ENCODE assay signal across 9 mouse cellular contexts in the genomic region with DNA sequence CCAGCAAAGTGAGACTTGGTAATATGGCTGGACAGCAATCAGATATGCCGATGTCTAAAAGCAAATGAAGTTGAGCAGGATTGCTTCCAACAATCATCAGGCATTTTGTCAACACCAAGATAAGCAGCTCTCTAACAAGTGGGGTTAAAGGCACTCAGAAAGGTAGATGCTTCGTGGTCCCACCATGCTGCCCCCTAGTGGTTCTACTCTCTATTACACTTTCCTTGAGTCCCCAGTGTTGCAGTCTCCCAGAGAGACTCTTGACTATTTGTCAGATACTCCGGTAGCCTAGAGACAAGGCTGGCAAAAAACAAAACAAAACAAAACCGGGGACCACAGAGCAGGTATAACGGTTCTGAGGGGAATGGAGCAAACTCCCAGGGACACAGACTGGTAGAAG. TPM values are rescaled to one million over a fixed set of nuclear protein-coding genes. Genes with fewer than 3 reads are reported as not detected.
DNase-seq lines count a peak whose midpoint lies in the region; ATAC-seq and TF ChIP-seq lines count a peak whose summit lies in the region.
"Had no signal": no experiment of that assay in that cellular context is flagged by ENCODE, and none has a peak within 500 bp of the region (broad histone marks: within the 10 kb centered on the region; RNA-seq: fewer than 3 reads in every experiment).

No protein-coding gene starts in this region.

- TF ChIP-seq POLR2A in MEL (IDR thresholded peaks at IDR 0.05; ENCODE audit: control insufficient read depth in 1 of 2, insufficient read depth in 1 of 2, low read depth in 1 of 2, low read length in 2 of 2, poor library complexity in 1 of 2): no peak

- no peak for TF ChIP-seq EP300 in MEL (IDR thresholded peaks at IDR 0.05; ENCODE audit: low read depth in 1 of 2, low read length in 2 of 2)

- H3K36me3 ChIP-seq in intestine, postnatal 0 days (ENCODE audit: control insufficient read depth, insufficient read depth): no peaks in the 10 kb centered on the region
- H3K36me3 ChIP-seq in intestine, embryonic 15.5 days: no peaks in the 10 kb centered on the region
- H3K36me3 ChIP-seq in MEL (ENCODE audit: control insufficient read depth in 1 of 2, insufficient read depth in 2 of 2, low read length in 2 of 2): peaks cover 0 to 2% of the 10 kb centered on the region in 2 experiments; a peak in 1 of 4 replicates
- H3K36me3 ChIP-seq in midbrain, embryonic 10.5 days: no peaks in the 10 kb centered on the region
- no peaks in the 10 kb centered on the region for H3K36me3 ChIP-seq in hindbrain, embryonic 12.5 days
- H3K36me3 ChIP-seq: embryonic facial prominence, embryonic 12.5 days had no signal

- H3K9me3 ChIP-seq in intestine, postnatal 0 days (ENCODE audit: control insufficient read depth): no peaks in the 10 kb centered on the region
- no peaks in the 10 kb centered on the region for H3K9me3 ChIP-seq in intestine, embryonic 15.5 days
- no peaks in the 10 kb centered on the region for H3K9me3 ChIP-seq in MEL (replicated peaks; ENCODE audit: insufficient read depth, low read length)
- 0 out of 2 replicates have a peak, but pooled peaks cover 2% of the 10 kb centered on the region for H3K9me3 ChIP-seq in midbrain, embryonic 10.5 days (replicated peaks)
- no peaks in the 10 kb centered on the region for H3K9me3 ChIP-seq in hindbrain, embryonic 12.5 days (replicated peaks)
- H3K9me3 ChIP-seq: embryonic facial prominence, embryonic 12.5 days had no signal

- no peak overlapping the region for H3K4me3 ChIP-seq in intestine, postnatal 0 days (ENCODE audit: low read depth, low read length)
- no peak overlapping the region for H3K4me3 ChIP-seq in intestine, embryonic 15.5 days (replicated peaks)
- no peak overlapping the region for H3K4me3 ChIP-seq in MEL (ENCODE audit: control insufficient read depth in 1 of 2, insufficient read depth in 1 of 2, low read depth in 2 of 2, low read length in 2 of 2)
- H3K4me3 ChIP-seq in midbrain, embryonic 10.5 days: no peak overlapping the region
- no peak overlapping the region for H3K4me3 ChIP-seq in hindbrain, embryonic 12.5 days
- H3K4me3 ChIP-seq: embryonic facial prominence, embryonic 12.5 days had no signal

- WGBS in intestine, postnatal 0 days: 57% methylated on average over 5 of the region's 5 CpGs
- WGBS in intestine, embryonic 15.5 days: 57% methylated on average over 5 of the region's 5 CpGs
- 58% methylated on average over 5 of the region's 5 CpGs for WGBS in midbrain, embryonic 10.5 days
- 52% methylated on average over 5 of the region's 5 CpGs for WGBS in hindbrain, embryonic 12.5 days

- H3K4me2 ChIP-seq in intestine, postnatal 0 days (replicated peaks; ENCODE audit: low read depth): no peak overlapping the region
- no peak overlapping the region for H3K4me2 ChIP-seq in intestine, embryonic 15.5 days (replicated peaks)
- H3K4me2 ChIP-seq in hindbrain, embryonic 12.5 days (replicated peaks): no peak overlapping the region
- H3K4me2 ChIP-seq: embryonic facial prominence, embryonic 12.5 days had no signal

- H3K4me1 ChIP-seq in intestine, postnatal 0 days (replicated peaks; ENCODE audit: control insufficient read depth, insufficient read depth, low read length): no peaks in the 10 kb centered on the region
- no peaks in the 10 kb centered on the region for H3K4me1 ChIP-seq in intestine, embryonic 15.5 days (replicated peaks)
- H3K4me1 ChIP-seq in MEL (ENCODE audit: control insufficient read depth in 1 of 2, insufficient read depth in 2 of 2, low read length in 2 of 2): peaks cover 0 to 2% of the 10 kb centered on the region in 2 experiments; a peak in 1 of 4 replicates
- H3K4me1 ChIP-seq in midbrain, embryonic 10.5 days: no peaks in the 10 kb centered on the region
- no peaks in the 10 kb centered on the region for H3K4me1 ChIP-seq in hindbrain, embryonic 12.5 days
- H3K4me1 ChIP-seq: embryonic facial prominence, embryonic 12.5 days had no signal

- no peaks in the 10 kb centered on the region for H3K79me2 ChIP-seq in MEL (ENCODE audit: control insufficient read depth, insufficient read depth, low read length, poor library complexity)

- H3K27ac ChIP-seq in intestine, postnatal 0 days (ENCODE audit: low read depth, low read length): no peak overlapping the region
- H3K27ac ChIP-seq in intestine, embryonic 15.5 days: no peak overlapping the region
- no peak overlapping the region for H3K27ac ChIP-seq in MEL (ENCODE audit: control insufficient read depth, low read depth, low read length)
- no peak overlapping the region for H3K27ac ChIP-seq in midbrain, embryonic 10.5 days (replicated peaks)
- H3K27ac ChIP-seq in hindbrain, embryonic 12.5 days: no peak overlapping the region
- H3K27ac ChIP-seq: embryonic facial prominence, embryonic 12.5 days had no signal

- peak; percentile 69 for TF ChIP-seq CTCF in intestine, postnatal 0 days (IDR thresholded peaks at IDR 0.05; ENCODE audit: low read depth)
- TF ChIP-seq CTCF in MEL (IDR thresholded peaks at IDR 0.05 in 2 of 3, conservative IDR thresholded peaks at IDR 0.05 in 1 of 3; ENCODE audit: control insufficient read depth in 1 of 3, insufficient read depth in 1 of 3, low read depth in 2 of 3, low read length in 3 of 3, poor library complexity in 1 of 3, severe bottlenecking in 1 of 3): peak; percentile 50 to 62 (median 51)

- peak; percentile 34 for TF ChIP-seq RAD21 in MEL (IDR thresholded peaks at IDR 0.05; ENCODE audit: low read depth, low read length)

- H3K9ac ChIP-seq in intestine, postnatal 0 days (ENCODE audit: low read depth, low read length): no peak overlapping the region
- no peak overlapping the region for H3K9ac ChIP-seq in intestine, embryonic 15.5 days
- no peak overlapping the region for H3K9ac ChIP-seq in MEL (ENCODE audit: control insufficient read depth, low read depth, low read length, poor library complexity, severe bottlenecking)
- no peak overlapping the region for H3K9ac ChIP-seq in hindbrain, embryonic 12.5 days
- H3K9ac ChIP-seq: embryonic facial prominence, embryonic 12.5 days had no signal

- H3K27me3 ChIP-seq in intestine, postnatal 0 days (replicated peaks; ENCODE audit: control insufficient read depth, insufficient read depth, low read length): no peaks in the 10 kb centered on the region
- H3K27me3 ChIP-seq in intestine, embryonic 15.5 days (replicated peaks): no peaks in the 10 kb centered on the region
- H3K27me3 ChIP-seq in MEL (ENCODE audit: control insufficient read depth in 1 of 2, insufficient read depth in 2 of 2, low read length in 2 of 2): no peaks in the 10 kb centered on the region
- no peaks in the 10 kb centered on the region for H3K27me3 ChIP-seq in midbrain, embryonic 10.5 days (ENCODE audit: low read depth, poor library complexity, severe bottlenecking)
- H3K27me3 ChIP-seq in hindbrain, embryonic 12.5 days: no peaks in the 10 kb centered on the region
- H3K27me3 ChIP-seq: embryonic facial prominence, embryonic 12.5 days had no signal

- no peak for ATAC-seq in intestine, postnatal 0 days
- no peak for ATAC-seq in intestine, embryonic 15.5 days
- no peak for ATAC-seq in hindbrain, embryonic 12.5 days (ENCODE audit: low FRiP score)

- peak; percentile 63 for DNase-seq in MEL (ENCODE audit: low read depth, low spot score)
- DNase-seq in cerebellum, postnatal 14 days: peak; percentile 15 to 26
- peak; percentile 45 for DNase-seq in lung, postnatal 25 days (ENCODE audit: low spot score)
- DNase-seq in midbrain, embryonic 10.5 days (ENCODE audit: low spot score): no peak
- no peak for DNase-seq in urinary bladder, adult 2 months (ENCODE audit: low spot score)

TF ChIP-seq in MEL, 35 proteins besides CTCF, POLR2A, EP300 and RAD21:
- TF ChIP-seq SMC3 (IDR thresholded peaks at IDR 0.05; ENCODE audit: low read depth, low read length) (peak; percentile 55), GATA1 (IDR thresholded peaks at IDR 0.05; ENCODE audit: low read depth, low read length) (no peak)

RNA-seq across cellular contexts. Expression of a gene that starts 21.3 kb away (rescaled TPM):
- polyA plus RNA-seq in intestine, postnatal 0 days (2015; fragmentation: Nextera tagmentation; extraction: Ambion mirVana): 14.8 and 19.6 TPM in 2 replicates
- 26.4 and 30.2 TPM in 2 replicates for polyA plus RNA-seq in intestine, embryonic 15.5 days (2015; fragmentation: Nextera tagmentation; extraction: Ambion mirVana)
- total RNA-seq in MEL (2012; rRNA removed): 27.2 and 27.7 TPM in 2 replicates
- 10 to 100 TPM; 47.8 to 55.9 TPM for polyA plus RNA-seq in MEL (2012; ENCODE audit: insufficient read depth in 1 of 2, insufficient read length in 2 of 2, low read depth in 1 of 2, low replicate concordance in 2 of 2, missing spikeins in 1 of 2)
- 32.4 and 32.9 TPM in 2 replicates for polyA plus RNA-seq in midbrain, embryonic 10.5 days (2016; fragmentation: Nextera tagmentation; extraction: Ambion mirVana)
- polyA plus RNA-seq in urinary bladder, adult 2 months (2012; rRNA removed): 31.4 and 36.2 TPM in 2 replicates
- polyA plus RNA-seq in hindbrain, embryonic 12.5 days (2016; fragmentation: Nextera tagmentation; extraction: Ambion mirVana): 45.0 and 47.3 TPM in 2 replicates

RNA-seq across cellular contexts. Expression of a gene that starts 60.0 kb away (rescaled TPM):
- polyA plus RNA-seq in intestine, postnatal 0 days (2015; fragmentation: Nextera tagmentation; extraction: Ambion mirVana): 119 and 124 TPM in 2 replicates
- 101 and 107 TPM in 2 replicates for polyA plus RNA-seq in intestine, embryonic 15.5 days (2015; fragmentation: Nextera tagmentation; extraction: Ambion mirVana)
- 13.7 and 16.6 TPM in 2 replicates for total RNA-seq in MEL (2012; rRNA removed)
- 10 to 100 TPM in 1 of 2 experiments, not detected in 1; 26.3 TPM for polyA plus RNA-seq in MEL (2012; ENCODE audit: insufficient read depth in 1 of 2, insufficient read length in 2 of 2, low read depth in 1 of 2, low replicate concordance in 2 of 2, missing spikeins in 1 of 2)
- 45.0 and 55.5 TPM in 2 replicates for polyA plus RNA-seq in midbrain, embryonic 10.5 days (2016; fragmentation: Nextera tagmentation; extraction: Ambion mirVana)
- 33.3 and 46.1 TPM in 2 replicates for polyA plus RNA-seq in urinary bladder, adult 2 months (2012; rRNA removed)
- polyA plus RNA-seq in hindbrain, embryonic 12.5 days (2016; fragmentation: Nextera tagmentation; extraction: Ambion mirVana): 83.0 and 83.3 TPM in 2 replicates

Comparison
In these comparisons a context has a peak if more than half of its experiments do, and no peak if none do; other contexts are left out.
1. DNase-seq: peak in MEL (single experiment), cerebellum, postnatal 14 days (2 of 2) and lung, postnatal 25 days (single experiment); none in midbrain, embryonic 10.5 days (single experiment) and urinary bladder, adult 2 months (single experiment).